Mouse (Mus musculus) monocyte, adult 5-6 weeks (primary cell): ENCODE results near the gene Magi1. TPM values are rescaled to one million over a fixed set of nuclear protein-coding genes. Genes with fewer than 3 reads are reported as not detected.
"Not testable (repeated sequence)": the region's sequence is repeated elsewhere in the genome, so short reads cannot be mapped to it uniquely, and the experiment has no call there.

Experiments
- ATAC-seq: fragments of 153-309, 156-312 bp; replicated peaks from 2 replicates; pipeline ENCODE4 v1.8.0; 2017; ENCODE audit warnings: mild to moderate bottlenecking; ENCODE audit not compliant: low TSS enrichment, insufficient number of reproducible peaks, severe bottlenecking, poor library complexity, low FRiP score
- total RNA-seq: library from RNA; stranded (forward); fragments of 200-1000, 200-491, 200-594 nt; gene quantifications from 3 replicates; pipeline ENCODE4 v1.2.3, GENCODE M21; 2017

The Magi1 gene
- total RNA-seq, 1 experiment from 2014 or later = not detected

- no peak for ATAC-seq
These were observed 240.3 kb downstream of the Magi1 start for GRCm38 (mm10) chr6:94043461-94043860.

- ATAC-seq = no peak
These were observed 243.6 kb downstream of the Magi1 start for GRCm38 (mm10) chr6:94040093-94040492.

- no peak for ATAC-seq
These were observed 244.8 kb downstream of the Magi1 start for GRCm38 (mm10) chr6:94038897-94039296.

GRCm38 (mm10) chr6:94036554-94036953 is 247.2 kb downstream of the Magi1 start:
- no peak for ATAC-seq

GRCm38 (mm10) chr6:94026361-94026760 is 257.4 kb downstream of the Magi1 start:
- no peak for ATAC-seq

GRCm38 (mm10) chr6:94022437-94022836 is 261.3 kb downstream of the Magi1 start:
- no peak for ATAC-seq

- no peak for ATAC-seq
These were observed 262.3 kb downstream of the Magi1 start for GRCm38 (mm10) chr6:94021239-94021962.

- no peak for ATAC-seq
These were observed 263.2 kb downstream of the Magi1 start for GRCm38 (mm10) chr6:94020566-94020965.

- no peak for ATAC-seq
These were observed 263.8 kb downstream of the Magi1 start for GRCm38 (mm10) chr6:94019935-94020334.

GRCm38 (mm10) chr6:94013761-94014160 is 270.0 kb downstream of the Magi1 start:
- ATAC-seq = no peak

- ATAC-seq = no peak
These were observed 271.8 kb downstream of the Magi1 start for GRCm38 (mm10) chr6:94011947-94012346.

- ATAC-seq = no peak
These were observed 272.2 kb downstream of the Magi1 start for GRCm38 (mm10) chr6:94011521-94011920.

GRCm38 (mm10) chr6:94008577-94008976 is 275.1 kb downstream of the Magi1 start:
- no peak for ATAC-seq

- ATAC-seq = not testable (repeated sequence)
These were observed 280.1 kb downstream of the Magi1 start for GRCm38 (mm10) chr6:94003586-94003985.

GRCm38 (mm10) chr6:93996841-93997485 is 286.8 kb downstream of the Magi1 start:
- no peak for ATAC-seq

- ATAC-seq = no peak
These were observed 296.2 kb downstream of the Magi1 start for GRCm38 (mm10) chr6:93987561-93987960.

GRCm38 (mm10) chr6:93985111-93985510 is 298.6 kb downstream of the Magi1 start:
- no peak for ATAC-seq

GRCm38 (mm10) chr6:93983551-93983950 is 300.2 kb downstream of the Magi1 start:
- no peak for ATAC-seq

- no peak for ATAC-seq
These were observed 302.5 kb downstream of the Magi1 start for GRCm38 (mm10) chr6:93981211-93981610.

- ATAC-seq = no peak
These were observed 304.5 kb downstream of the Magi1 start for GRCm38 (mm10) chr6:93979241-93979640.
